Mouse (Mus musculus) stomach, postnatal 0 days (tissue): ENCODE measurements at regions not wholly inside any gene's neighbourhood (a gene's known extent, or its start where the extent isn't known, plus 50 kb on each side); places are given as distances from the start of the nearest gene placed in this dataset.

Experiments used
- CTCF ChIP-seq: IDR thresholded peaks from 2 replicates; pipeline ENCODE4 v1.5.1; 2016; ENCODE audit warnings: antibody characterized with exemption, low read depth, mild to moderate bottlenecking, moderate library complexity
- EP300 ChIP-seq: optimal IDR thresholded peaks from 2 replicates; pipeline ENCODE3; 2016; ENCODE audit warnings: antibody characterized with exemption

DNA sequence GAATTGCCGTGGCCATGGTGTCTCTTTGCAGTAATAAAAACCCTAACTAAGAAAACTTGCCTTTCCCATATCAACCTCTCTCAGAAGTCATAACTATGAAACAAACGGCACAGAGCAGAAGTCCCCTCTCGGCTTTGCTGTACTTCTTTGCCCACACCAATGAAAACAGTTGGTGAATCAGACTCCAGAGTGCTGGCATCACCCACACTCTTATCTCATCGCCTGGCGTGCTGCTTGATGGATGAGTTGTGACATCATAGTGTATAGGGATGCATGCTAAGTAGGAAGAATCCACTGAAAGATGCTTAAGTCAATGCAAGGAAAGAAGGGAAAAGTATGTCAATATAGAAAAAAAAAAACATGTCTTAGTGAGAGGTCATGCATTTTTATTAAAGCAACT, 58.3 kb upstream of the Rnf32 start:
- TF ChIP-seq EP300 (no peak), CTCF (no peak)
